Mouse (Mus musculus) embryonic fibroblast, embryonic 13.5 days (primary cell): ENCODE results near the gene Tmem108.

Source experiments
- CTCF ChIP-seq: IDR thresholded peaks from 2 replicates; pipeline ENCODE4 v1.5.1; 2011; ENCODE audit warnings: mild to moderate bottlenecking, control low read depth, low read length, moderate library complexity, borderline replicate concordance; ENCODE audit not compliant: insufficient read depth
- POLR2A ChIP-seq: IDR thresholded peaks from 2 replicates; pipeline ENCODE4 v1.6.1; 2011; ENCODE audit warnings: low read depth, mild to moderate bottlenecking, control low read depth, low read length, moderate library complexity

DNA sequence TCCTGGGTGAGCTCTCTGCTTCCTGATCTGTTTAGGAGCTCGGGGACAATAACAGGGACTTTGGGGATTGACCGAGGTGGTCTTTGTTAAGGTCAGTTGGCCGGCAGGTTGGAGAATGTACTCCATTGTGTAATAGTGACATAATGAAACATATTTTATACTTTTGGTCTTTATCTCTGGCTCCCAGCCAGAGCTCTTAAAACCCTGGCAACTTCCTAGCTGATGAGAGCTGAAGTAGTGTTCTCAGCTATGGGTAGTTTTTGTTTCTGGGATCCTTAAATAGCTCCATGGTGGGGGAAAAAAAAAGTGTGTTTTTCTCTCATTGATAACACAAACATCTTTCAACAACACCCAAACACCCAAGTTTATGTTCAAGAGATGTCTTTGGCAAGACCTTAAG is 321.0 kb downstream of the Tmem108 start:
- no peak for TF ChIP-seq CTCF
- TF ChIP-seq POLR2A: no peak
